Mouse (Mus musculus): ENCODE measurements around the gene Mael. TPM values are rescaled to one million over a fixed set of nuclear protein-coding genes. Genes with fewer than 3 reads are reported as not detected.

Gene Mael
- total RNA-seq, 2 experiments from 2014 or later = 0.52 TPM; not detected in 1

DNA sequence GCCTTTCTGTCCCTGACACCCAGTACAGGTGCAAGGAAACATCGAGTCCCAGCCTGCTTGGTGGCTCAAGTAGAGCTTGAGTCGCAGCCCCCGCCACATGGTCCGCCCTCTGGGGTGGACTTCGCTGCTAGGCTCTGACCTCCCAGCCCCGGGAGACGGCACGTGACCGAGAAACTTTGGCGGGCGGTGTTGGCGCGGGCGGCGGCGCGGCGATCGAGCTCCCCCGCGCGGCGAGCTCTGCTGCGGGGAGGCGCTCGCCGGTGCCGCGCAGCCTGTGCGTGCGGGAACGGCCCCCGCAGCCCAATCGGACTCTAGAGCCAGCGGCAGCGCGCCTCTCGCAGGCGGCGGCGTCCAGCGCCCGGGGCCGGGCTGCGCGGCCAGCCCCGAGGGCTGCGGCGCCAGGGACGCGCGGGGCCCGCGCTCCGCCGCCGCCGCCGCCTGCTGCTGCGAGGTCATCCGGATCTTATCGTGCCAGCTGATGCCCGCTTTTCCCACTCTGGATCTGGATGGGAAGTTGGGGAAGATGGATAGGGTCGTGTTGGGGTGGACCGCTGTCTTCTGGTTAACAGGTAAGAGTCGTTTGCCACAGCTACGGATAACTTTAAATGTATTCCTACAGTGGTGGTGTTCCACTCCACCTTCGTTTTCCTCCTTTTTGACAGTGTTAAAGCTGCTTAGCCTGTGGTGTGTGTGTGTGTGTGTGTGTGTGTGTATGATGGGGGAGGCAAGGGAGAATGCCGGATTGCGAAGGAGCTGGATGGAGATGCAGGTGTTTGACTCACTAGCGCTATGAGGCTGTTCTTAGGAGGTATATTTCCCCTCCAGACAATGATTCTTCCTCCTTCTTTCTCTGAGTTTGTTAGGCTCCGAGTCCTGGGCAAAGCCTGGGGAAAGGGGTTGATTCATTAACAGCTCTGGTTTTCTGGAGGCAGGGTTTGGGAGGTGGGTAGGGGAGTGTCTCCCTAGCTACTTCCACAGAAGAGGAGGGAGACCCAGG, 15.6 kb upstream of the Mael start, which contains the start of gene Ildr2:
Ildr2 (plus strand) TSS at position 242 of the 997 bp plus-strand sequence.
- peak; percentile 63 to 79 for DNase-seq (ENCODE audit: low spot score in 2 of 2)
- intact Hi-C loops (cut with DNase I) = loop anchor here (2.0 kb wide), 2 partner anchors 45 to 93 kb away; no protein-coding TSS in a partner anchor

DNA sequence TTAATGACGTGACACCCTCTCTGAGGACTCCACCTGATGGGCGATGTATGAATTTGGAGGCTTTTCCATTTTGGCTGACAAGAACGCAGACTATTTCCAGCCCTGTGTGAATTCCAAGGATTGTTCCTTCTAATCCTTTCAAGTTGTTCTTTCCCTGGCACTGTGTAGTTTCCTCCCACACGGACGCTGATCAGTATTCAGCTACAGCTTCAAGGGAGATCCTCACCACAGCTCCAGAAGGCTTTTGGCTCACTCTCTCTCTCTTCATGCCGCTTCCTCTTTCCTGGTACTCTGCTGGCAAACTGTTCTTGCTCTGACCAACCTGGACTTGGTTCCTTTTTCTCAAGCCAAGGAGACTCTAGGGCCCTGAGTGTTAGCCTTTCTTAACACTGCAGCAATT, 5.7 kb upstream of the Mael start:
- DNase-seq (ENCODE audit: low spot score in 2 of 2) = peak; percentile 64 to 68

GRCm38 (mm10) chr1:166214181-166214580, 24.4 kb downstream of the Mael start:
- intact Hi-C loops (cut with DNase I) = no loop called here
- no peak for DNase-seq (ENCODE audit: low spot score in 2 of 2)

More for the DNA sequence above, 5.7 kb upstream of the Mael start:
- intact Hi-C loops (cut with DNase I) = no loop called here

DNA sequence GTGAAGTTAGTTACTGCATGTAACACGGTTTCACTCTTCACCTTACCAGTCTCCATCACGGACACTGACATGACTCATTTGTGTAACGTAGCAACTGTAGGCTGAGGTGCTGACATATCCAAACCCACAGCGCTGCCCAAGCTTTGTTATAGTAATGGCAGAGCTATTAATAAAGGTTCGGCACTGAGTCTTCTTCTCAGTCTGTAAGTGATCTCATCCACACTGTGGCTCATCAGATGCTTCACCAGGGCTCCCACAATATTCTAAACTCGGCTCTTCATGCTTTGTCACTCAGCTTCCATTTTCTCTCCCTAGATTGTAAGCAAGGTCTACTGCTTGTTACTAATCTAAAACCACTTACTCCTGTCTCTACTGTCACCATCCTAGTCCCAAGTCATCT, 29.2 kb downstream of the Mael start:
- no peak for DNase-seq (ENCODE audit: low spot score in 2 of 2)
- intact Hi-C loops (cut with DNase I) = loop anchor here (5.0 kb wide), 1 partner anchor 108 kb away; no protein-coding TSS in a partner anchor

GRCm38 (mm10) chr1:166205159-166205558, 33.4 kb downstream of the Mael start:
- DNase-seq (ENCODE audit: low spot score in 2 of 2) = no peak
- intact Hi-C loops (cut with DNase I) = loop anchor here (5.0 kb wide), 1 partner anchor 112 kb away; no protein-coding TSS in a partner anchor

DNA sequence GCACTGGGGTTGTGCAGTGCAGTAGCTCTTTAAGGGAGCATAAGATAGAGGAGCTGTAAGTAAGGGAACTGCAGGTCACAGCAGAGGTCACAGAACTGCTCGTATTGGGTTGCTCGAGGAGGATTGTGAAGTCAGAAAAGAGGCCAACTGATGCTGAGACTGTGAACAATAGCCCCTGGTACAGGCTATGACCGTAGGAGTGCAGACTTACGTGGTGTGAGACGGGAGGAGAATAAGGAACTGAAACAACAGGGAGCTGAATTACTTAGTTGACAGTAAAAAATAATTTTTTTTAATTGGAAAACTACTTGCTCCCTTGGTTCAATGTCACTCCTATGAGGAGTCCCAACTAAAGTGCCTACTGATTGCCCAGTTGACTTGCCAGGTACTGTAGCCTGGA, 34.4 kb downstream of the Mael start:
- no peak for DNase-seq (ENCODE audit: low spot score in 2 of 2)
- intact Hi-C loops (cut with DNase I) = no loop called here

- intact Hi-C loops (cut with DNase I) = no loop called here
- no peak for DNase-seq (ENCODE audit: low spot score in 2 of 2)
Measured at GRCm38 (mm10) chr1:166189821-166190220, 48.7 kb downstream of the Mael start.

DNA sequence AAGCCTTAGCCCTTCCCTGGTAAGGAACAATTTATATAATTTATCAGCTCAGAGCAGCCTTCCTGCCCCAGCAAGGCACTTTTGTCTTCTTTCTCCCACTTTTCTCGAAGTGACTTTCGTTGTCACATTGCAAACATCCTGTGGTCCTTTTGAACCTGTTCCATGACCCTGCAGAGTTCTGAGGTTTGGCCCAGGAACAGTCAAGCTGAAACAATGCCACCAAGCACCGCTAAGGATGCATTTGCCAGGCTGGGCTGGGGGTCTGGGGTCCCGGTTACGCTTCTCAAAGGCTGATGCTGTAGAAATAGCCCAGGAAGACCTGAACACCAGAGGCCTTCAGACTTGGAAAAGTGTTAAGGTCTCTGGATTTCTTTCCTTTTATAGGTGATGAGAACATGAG, 53.2 kb downstream of the Mael start:
- DNase-seq (ENCODE audit: low spot score in 2 of 2) = no peak
- intact Hi-C loops (cut with DNase I) = no loop called here

DNA sequence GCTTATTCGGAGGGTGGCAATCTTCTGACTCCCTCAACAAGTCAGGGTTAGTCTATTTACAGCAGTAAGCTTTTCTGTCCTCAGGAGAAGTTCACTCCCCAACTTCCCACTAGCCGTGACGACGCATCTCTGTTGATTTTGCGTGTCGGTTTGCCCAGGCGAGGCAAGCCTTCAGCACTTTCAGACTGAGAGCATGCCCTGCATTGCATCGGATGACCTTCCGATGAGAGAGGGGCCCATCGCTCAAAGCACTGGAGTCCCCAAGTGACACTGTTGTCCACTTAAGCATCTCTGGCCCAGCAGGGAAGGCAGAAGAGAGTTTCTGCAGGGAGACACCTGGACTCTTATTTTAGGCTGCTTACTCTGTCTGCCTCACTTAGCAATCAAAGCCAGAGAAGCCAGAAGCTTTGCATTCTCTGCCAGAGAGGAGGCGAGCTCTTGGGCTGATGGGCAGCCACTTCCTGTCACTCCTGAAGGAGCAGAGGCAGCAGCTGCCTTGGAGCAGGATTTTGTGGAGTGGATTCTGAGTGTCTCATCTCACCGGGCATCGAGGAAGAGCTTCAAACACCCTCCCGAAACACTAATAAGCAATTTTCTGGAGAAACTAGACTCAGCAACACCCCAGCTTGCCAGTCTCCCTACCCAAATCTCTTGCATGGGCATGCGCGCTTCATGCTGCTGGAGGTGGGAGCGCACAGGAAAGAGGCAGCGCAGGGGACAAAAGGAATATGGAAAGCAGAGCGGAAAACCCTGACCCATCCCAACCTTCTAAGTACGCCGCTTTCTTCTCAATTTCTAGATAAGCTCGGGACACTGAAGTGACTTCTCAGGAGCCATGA, 53.9 kb downstream of the Mael start:
- peak; percentile 32 to 48 for DNase-seq (ENCODE audit: low spot score in 2 of 2)
- intact Hi-C loops (cut with DNase I) = loop anchor here (5.0 kb wide), 1 partner anchor 73 kb away; no protein-coding TSS in a partner anchor

DNA sequence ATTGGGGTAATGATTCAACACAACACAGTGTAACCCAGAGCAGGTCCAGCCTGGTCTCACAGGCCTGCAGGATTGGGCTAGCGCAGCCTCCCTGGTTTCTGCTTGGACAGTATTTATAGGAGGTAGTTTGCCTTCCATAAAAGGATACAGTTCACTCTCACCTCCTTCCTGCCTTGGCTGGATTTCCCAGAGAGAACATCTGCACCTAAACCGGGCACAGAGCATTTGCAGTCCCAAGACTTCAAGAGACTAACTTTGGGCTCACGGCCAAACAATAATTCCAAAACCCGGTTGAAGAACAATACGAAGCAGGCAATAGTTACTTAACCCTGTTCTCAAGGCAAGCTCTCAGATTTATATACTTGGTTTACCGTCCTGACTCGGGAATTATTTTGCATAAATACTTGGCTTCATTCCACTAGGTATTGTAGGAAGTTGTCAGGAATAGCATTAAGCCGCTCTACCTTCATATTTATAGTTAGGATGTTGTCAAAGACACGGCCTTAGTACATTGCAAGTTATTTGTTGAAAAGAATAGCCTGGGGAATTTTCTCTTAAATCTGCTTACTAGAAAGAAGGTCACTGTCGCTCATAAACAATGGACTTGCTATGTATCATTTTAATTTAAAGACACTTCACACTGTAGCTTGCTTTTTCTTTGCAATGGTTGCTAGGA, 55.5 kb downstream of the Mael start:
- intact Hi-C loops (cut with DNase I) = loop anchor here (5.0 kb wide), 1 partner anchor 74 kb away; no protein-coding TSS in a partner anchor
- DNase-seq (ENCODE audit: low spot score in 2 of 2) = peak; percentile 25 to 34

DNA sequence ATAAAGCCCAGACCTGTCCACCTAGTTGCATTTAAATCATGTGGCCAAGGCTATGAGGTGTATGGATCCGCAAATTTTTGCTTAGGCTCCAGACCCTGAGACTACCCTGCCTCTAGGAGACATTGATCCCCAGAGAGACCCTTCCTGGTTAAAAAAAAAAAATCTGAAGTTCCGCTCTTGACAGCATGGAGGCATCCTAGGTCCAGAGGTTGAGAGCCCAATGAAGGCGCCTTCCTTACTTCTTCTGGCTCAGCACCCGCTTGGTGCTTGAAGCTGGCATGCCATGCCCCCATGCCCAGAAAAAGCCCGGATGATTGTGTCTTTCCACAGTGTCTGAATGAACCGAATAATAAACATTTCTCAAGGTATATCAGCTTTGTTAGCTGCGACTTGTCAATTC, 57.0 kb downstream of the Mael start:
- no peak for DNase-seq (ENCODE audit: low spot score in 2 of 2)
- intact Hi-C loops (cut with DNase I) = loop anchor here (5.0 kb wide), 1 partner anchor 76 kb away; no protein-coding TSS in a partner anchor

DNA sequence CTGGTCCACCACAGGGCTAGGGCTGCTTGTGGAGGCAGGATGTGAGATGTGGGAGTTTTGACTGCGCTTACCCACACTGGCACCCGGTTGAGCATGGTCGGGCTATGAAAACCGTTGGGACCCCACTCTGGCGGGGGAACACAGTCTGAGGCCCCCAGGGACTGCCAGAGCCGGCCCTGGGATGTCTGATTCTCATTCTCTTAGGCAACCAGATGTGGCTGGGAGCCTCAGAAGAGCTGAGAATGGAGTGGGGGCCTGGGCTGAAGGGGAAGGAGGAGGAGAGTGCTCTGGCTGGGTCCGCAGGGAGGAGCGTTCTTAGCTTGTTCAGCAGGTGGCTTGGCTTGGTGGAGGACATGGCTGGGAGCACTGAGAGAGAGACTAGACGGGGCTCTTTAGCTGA, 64.9 kb downstream of the Mael start:
- no peak for DNase-seq (ENCODE audit: low spot score in 2 of 2)
- intact Hi-C loops (cut with DNase I) = no loop called here

GRCm38 (mm10) chr1:166172992-166173391, 65.6 kb downstream of the Mael start:
- DNase-seq (ENCODE audit: low spot score in 2 of 2) = no peak
- intact Hi-C loops (cut with DNase I) = no loop called here

DNA sequence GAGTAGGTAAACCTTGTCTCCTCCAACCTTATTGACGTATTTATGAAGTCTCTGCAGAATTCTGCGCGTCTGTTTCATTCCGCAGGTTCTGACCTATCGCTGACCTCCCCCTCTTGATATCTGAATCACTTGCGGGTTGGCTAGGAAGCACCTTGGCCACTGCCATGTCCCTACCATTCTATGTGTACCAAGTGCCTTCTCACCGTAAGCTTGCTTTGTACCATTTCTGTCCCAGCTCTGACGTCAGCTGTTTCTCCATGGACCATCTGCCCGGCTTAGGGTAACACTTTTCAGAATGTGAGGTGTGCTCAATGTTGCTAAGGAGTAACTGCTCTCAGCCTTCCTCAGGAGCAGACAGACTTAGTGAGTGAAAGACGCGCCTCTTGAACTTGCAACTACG, 67.7 kb downstream of the Mael start:
- intact Hi-C loops (cut with DNase I) = no loop called here

DNA sequence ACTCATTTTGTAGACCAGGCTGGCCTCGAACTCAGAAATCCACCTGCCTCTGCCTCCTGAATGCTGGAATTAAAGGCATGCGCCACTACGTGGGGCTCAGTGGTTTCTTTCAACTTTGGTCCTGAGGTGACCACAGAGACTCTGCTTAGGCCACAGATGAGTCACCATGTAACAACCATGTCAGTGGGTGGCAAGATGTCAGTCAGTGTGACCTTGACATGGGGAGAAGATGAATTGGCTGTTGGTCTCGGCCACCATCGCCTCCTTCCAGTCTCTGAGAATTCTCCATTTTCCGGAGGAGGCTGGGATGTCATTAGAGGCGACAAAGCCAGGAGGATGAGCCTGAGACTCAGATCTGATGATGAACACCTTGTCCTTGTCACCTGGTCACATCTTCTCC, 68.8 kb downstream of the Mael start:
- intact Hi-C loops (cut with DNase I) = no loop called here
- no peak for DNase-seq (ENCODE audit: low spot score in 2 of 2)

More for the DNA sequence above, 67.7 kb downstream of the Mael start:
- no peak for DNase-seq (ENCODE audit: low spot score in 2 of 2)

DNA sequence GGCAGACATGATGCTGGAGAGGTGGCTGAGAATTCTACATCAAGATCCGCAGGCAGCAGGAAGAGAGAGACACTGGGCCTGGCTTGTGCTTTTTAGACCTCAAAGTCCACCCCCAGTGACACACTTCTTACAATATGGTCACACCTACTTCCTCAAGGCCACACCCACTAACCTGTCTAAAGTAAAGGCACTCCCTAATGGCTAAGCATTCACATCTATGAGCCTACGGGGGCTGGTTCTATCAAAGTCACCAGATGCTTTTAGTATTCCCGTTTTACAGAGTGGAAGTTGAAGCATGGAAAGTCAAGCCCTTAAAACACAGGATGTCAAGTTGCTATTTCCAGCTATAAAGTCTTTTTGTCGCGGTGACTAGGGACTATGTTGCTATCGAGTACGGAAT, 70.5 kb downstream of the Mael start:
- DNase-seq (ENCODE audit: low spot score in 2 of 2) = no peak
- intact Hi-C loops (cut with DNase I) = no loop called here

DNA sequence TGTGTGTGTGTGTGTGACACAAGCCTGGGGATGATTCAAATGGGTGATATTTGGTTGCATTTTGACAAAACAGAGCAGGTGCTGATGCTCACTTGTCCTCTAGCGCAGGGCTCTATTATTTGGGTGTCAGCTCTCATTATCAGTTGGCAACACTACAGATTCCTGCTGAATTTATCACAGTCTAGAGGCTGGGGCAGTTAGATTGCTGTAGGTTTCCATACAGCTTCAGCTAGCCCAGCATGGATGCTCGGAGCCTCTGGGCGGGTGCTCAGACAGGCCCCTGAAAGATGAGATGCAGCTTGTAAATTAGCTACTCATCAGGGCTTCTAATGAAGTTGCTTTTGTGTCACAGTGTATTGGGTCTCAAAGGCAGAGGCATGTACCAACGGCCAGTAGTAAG, 71.1 kb downstream of the Mael start:
- intact Hi-C loops (cut with DNase I) = no loop called here
- no peak for DNase-seq (ENCODE audit: low spot score in 2 of 2)

GRCm38 (mm10) chr1:166165159-166165558, 73.4 kb downstream of the Mael start:
- intact Hi-C loops (cut with DNase I) = no loop called here
- no peak for DNase-seq (ENCODE audit: low spot score in 2 of 2)

DNA sequence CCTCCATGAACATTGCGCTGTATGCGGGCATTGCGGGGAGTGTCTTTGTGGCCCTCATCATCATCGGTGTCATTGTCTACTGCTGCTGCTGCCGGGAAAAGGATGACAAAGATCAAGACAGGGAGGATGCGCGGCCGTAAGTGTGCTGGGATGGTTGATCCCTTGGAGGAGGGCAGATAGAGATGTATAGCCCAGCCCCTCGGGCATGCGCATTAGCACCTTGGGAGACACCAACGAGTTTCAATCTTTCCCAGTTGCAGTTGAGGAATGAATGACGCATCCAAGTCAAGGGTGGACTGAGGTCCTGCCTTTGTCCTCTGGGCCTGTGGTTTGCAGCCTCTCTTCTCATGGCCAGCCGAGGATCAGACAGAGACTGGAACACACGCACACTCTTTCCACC, 74.0 kb downstream of the Mael start:
- intact Hi-C loops (cut with DNase I) = no loop called here
- DNase-seq (ENCODE audit: low spot score in 2 of 2) = no peak
